Mouse (Mus musculus): ENCODE results near the gene Nup54.

DNA sequence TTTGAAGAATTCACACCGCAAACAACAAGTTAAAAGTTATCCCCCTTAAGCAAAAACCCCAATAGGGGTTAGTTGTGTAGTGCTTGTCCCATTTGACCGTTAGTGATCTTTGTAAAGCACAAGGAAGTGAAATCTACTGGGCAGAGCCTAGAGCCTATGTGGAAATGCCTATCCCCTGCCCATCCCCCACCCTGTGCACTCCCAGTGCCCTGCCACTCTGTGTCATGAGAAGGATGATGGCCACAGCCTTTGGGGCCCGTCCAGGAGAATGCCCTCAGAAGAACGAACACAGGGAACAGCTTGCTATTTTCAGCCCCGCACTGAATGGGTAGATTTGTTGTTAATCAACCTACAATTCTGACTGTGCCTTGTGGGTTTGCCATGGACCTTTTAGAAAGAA is 6.5 kb upstream of the Nup54 start:
- TF ChIP-seq GATA1 (IDR thresholded peaks at IDR 0.05; ENCODE audit: borderline replicate concordance, low read length) (no peak), FLI1 (IDR thresholded peaks at IDR 0.05; ENCODE audit: low read length) (no peak)
